Mouse (Mus musculus): Measurements from ENCODE around the gene Abhd14b.

Abhd14b gene

DNA sequence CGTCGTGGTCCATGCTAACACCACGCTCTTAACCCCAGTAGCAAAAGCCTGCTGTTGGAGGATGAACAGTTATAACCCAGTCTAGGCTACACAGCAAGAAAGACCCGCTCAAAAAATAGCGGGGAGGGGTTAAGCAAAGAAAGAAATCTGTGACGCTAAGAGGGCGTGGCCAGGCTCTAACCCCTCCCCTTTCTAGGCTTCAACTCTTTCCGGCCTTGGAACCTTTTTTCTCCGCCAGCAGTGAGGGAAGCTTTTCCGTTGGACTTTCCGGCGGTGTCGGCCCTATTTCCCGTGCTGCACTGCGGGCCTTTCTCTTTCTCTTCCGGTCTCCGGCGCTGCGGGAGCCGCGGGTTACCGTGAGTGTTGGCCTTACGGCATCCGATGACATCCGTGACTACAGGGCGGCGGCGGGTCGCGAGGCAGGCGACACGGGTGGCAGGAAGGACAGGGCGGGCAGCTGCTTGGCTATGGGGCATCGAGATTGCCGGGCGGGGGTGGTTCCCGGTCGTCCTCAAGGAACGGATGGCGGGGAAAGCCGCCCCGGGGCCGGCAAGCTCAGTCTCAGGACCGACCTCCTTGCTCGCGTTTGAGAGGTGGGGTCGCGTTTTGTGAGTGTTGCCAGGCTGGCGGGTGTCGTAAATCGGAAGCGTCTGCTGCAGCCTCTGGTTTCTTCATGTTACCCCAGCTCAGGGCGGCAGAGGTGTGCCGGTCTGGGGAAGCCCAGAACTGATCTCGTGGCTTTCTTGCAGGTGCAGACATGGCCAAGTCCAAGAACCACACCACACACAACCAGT, 17.8 kb upstream of the Abhd14b start, which contains the start of gene Rpl29:
Rpl29 (plus strand) TSS at position 234 of the 794 bp plus-strand sequence.
- DNase-seq (ENCODE audit: low spot score) = peak; percentile 94

DNA sequence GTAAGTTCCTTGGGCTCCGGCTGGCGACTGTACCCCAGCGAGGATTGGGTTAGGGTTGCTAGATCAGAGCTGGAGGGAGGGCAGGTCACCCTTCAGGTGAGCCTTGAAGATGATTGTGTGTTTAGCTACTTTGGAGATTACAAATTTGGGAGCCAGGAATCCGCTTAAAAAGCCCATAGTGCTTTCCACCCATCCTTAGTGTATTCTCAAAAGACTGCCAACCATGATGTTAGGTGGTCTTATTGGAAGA, 17.3 kb upstream of the Abhd14b start:
- DNase-seq (ENCODE audit: low spot score) = no peak

DNA sequence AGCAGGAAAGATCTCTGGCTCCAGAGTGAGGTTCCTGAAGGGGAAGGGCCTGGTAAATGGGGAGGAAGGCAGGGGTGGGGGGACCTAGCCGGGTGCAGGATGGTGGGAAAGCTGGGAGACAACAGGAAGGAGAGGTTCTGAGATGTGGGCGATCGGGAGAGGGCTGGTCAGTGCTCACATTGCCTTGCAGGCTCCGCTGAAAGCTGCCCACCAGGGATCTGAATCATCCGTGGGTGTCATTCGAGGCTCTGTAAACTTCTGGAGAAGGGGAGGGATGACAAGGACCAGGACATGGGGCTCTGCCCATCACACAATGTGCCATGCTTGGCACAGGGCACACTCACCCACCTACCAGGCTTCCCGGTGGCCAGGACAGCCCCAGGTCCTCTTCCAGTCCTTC, 13.9 kb upstream of the Abhd14b start:
- DNase-seq (ENCODE audit: low spot score) = no peak

DNA sequence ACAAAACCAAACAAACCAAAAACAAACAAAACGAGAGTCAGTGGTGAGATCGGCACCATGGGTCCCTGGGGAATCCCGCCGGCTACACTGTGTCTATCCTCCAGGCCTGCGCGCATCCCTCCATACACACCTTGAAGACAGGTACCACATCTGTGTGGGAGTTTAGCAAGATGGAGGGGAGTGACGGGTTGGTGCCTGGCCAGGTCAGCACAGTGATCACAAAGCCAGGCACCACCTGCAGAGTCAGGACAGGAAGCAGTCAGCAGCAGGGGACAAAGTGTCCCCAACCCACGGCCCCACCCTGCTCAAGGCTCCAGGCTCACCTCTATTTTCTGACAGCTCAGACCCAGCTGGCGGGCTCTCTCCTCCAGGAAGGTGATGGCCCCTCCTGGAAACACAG, 10.7 kb upstream of the Abhd14b start:
- no peak for DNase-seq (ENCODE audit: low spot score)

DNA sequence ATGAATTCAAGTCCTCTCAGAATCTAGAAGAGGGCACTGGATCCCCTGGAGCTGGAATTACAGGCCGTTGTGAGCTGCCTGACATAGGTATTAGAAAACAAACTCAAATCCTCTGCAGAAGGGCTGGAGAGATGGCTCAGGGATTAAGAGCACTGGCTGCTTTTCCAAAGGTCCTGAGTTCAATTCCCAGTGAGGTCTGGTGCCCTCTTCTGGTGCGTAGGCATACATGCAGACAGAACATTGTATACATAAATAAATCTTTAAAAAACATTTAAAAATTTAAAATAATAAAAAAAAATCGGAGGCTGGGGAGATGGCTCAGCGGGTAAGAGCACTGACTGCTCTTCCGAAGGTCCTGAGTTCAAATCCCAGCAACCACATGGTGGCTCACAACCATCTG, 4.6 kb upstream of the Abhd14b start:
- DNase-seq (ENCODE audit: low spot score) = no peak

DNA sequence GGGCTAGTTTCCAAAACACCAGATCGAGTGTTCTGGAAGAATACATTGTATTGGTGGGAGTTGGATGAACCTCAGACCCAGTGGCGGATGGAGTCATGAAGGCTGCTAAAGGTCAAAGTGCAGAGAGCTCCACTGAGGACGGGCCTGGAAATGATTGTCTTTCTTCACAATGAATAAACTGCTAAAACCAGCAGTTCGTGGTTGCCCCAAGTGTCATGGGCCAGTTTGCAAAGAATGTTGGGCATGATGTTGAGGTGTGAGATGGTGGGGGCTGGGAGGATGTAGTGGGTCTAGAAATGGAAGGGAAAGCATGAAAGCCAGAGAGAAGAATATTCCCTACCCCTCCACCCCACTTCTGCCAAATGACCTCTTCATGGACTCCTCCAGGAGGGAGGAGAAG, 2.4 kb upstream of the Abhd14b start:
- no peak for DNase-seq (ENCODE audit: low spot score)

DNA sequence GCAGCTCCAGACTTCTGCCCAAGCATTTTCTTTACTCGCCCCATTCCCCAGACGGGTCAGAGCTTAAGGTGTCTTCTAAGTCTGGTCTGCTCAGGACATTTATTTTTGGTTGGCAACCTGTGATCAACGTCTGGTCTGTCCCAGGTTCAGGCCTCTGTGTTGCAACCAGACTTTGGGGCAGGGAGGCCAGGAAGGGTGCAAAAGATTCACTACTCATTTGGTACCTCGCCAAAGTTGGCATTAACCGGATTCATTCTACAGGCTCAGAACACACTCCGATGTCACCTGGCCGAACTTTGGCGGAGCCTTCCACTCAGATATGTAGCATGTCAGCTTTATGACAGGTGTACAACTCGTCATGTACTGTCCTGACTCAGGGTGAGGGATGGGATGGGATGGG, 692 bp downstream of the Abhd14b start:
- no peak for DNase-seq (ENCODE audit: low spot score)

DNA sequence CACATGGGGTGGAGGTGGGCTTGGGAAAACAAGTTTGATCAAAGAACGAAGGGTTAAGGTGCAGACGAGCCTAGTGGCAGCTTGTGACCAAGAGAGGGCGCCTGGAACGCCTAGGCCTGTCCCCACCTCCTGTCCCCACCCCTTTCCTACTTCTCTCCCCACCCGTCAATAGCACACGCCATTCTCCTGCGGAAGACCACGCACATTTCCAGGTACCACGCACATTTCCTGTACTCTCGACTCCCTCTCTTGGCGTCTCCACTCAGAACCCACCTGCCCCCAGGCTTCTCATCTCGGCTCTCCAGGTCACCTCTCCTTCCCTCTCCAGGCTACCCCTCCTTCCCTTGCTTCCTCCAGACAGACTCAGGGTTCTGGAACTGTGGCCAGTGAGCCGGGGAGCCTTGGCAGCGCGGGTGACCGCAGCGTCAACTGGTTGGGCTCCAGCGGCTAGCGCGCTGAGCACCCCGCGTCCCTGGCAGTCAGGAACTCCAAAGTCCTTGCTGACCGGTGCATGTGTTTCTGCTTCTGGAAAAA, 1.3 kb downstream of the Abhd14b start:
- peak; percentile 64 for DNase-seq (ENCODE audit: low spot score)

DNA sequence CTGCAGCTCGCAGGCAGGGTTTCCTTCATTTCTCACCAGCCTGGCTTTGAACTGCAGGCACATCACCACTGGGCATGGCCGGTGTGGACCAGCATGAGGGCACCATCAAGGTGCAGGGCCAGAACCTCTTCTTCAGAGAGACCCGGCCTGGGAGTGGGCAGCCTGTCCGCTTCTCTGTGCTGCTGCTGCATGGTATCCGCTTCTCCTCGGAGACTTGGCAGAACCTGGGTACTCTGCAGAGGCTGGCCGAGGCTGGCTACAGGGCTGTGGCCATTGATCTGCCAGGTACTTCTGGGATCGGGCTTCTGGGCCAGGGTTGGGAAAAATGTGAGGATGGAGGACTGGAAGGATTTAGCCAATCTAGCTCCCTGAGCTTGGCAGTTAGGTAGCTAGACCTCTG, 2.7 kb downstream of the Abhd14b start:
- DNase-seq (ENCODE audit: low spot score) = no peak

DNA sequence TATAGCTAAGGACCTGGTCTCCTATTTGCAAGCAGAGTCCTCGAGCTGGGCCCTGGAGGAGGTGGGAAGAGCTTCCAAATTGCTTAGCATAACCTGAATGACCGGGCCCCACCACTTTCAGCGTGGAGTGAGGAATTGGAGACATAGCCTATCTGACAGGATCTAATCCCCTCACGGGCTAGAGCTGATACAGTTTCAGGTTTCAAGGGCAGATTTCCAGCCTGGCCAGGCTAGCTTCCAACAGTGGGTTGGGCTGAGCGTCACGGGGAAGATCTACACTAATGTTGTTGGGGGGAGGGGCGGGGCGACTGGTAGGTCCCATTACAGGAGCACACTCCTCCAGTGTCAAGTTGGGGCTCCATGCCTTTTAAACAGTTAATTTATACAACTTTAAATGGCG, 3.4 kb downstream of the Abhd14b start:
- no peak for DNase-seq (ENCODE audit: low spot score)

DNA sequence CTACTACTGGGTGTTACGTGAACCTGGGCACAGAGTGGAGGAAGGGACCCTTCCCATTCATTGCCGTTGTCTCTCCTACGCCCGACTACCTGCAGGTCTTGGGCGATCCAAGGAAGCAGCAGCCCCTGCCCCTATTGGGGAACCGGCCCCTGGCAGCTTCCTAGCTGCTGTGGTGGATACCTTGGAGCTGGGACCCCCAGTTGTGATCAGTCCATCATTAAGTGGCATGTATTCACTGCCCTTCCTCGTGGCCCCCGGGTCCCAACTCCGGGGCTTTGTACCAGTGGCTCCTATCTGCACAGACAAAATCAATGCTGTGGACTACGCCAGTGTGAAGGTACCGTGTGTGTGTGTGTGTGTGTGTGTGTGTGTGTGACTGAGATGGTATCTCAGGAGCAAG, 4.0 kb downstream of the Abhd14b start:
- DNase-seq (ENCODE audit: low spot score) = no peak

DNA sequence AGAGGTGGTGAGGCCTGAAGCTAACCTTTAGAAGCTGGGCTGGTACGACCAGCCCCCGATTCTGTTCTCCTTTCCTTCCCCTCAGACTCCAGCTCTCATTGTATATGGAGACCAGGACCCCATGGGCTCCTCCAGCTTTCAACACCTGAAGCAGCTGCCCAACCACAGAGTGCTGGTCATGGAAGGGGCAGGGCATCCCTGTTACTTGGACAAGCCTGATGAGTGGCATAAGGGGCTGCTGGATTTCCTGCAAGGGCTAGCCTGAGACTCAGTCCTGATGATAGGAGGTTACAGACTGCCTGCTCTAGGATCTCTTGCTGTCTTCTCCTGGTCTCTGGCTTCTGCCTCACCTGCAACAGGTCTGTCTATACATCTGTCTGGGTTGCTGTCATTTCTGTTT, 4.6 kb downstream of the Abhd14b start:
- DNase-seq (ENCODE audit: low spot score) = no peak

DNA sequence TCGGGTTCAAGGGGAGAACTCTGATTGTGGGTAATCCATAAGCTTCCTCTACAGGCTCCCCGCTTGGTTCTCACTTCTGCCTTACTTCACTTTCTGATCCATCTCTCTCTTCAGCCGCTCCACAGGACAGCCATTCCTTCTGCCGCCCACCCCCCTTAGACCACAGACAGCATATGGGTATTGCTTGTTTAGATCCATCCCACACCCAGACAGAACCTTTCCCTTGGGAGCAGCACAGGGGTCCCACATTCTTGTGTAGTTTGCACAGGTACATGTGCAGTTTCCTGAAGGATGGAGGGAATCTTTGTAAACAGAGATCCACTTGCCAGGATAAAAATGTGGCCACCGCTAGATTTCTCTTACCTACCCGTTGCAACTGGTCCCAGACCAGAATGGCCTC, 5.1 kb downstream of the Abhd14b start:
- no peak for DNase-seq (ENCODE audit: low spot score)

DNA sequence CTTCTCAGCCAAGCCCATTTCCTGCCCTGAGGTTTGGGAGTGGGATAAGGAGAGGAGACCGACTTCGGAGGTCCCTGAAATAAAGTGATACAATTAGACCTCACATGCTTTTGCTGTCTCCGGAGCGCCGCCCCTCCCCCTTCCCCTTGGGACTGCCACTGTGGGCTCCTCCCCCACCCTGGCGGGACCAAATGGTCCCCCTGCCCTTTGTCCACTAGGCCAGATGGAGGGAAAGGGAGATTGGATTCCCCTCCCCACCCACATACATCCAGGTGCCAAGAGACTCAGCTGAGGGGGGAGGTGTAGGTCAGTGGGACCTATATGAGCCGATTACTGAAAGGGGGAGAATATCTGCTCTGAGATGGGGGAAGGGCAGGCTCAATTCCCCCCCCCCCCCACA, 5.6 kb downstream of the Abhd14b start:
- DNase-seq (ENCODE audit: low spot score) = no peak

DNA sequence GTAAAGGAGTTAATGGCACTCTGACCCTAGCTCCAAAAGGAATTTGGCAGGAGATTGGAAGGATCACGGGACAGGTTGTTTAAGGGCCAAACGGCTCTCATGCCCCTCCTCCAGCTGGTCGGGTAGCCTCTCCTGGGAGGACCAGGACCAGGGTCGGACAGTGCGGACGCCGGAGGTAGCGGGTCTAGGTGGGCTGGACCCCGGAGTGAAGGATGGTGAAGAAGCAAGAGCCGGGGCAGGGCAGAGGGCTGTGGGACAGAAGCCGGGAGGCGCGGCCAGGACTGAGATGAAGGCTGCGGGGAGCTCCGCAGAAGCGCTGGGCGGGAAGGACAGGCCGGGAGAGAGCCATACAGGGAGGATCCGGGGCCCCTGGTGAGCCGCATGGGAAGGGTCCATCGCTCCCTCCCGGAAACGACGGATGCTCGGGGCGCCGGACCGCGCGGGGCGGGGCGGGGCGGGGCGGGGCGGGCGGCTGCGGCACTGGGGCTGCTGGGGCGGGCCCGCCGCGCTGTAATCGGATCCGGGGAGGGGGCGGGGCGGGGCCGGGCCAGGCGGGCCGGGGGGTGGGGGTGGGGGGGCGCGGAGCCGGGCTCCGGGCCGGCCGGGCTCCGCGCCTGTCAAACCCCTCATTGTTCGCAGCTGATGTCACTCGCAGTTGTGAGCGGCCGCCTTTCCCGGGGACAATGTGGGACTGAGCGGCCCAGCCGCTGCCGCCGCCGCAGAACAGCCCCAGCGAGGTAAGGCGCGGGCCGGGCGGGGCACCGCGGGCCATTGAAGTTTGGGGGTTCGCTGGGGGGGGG, 6.2 kb downstream of the Abhd14b start, which contains the start of gene Pcbp4:
Pcbp4 (plus strand) TSS at position 21 of the 800 bp plus-strand sequence.
- no peak for DNase-seq (ENCODE audit: low spot score)

DNA sequence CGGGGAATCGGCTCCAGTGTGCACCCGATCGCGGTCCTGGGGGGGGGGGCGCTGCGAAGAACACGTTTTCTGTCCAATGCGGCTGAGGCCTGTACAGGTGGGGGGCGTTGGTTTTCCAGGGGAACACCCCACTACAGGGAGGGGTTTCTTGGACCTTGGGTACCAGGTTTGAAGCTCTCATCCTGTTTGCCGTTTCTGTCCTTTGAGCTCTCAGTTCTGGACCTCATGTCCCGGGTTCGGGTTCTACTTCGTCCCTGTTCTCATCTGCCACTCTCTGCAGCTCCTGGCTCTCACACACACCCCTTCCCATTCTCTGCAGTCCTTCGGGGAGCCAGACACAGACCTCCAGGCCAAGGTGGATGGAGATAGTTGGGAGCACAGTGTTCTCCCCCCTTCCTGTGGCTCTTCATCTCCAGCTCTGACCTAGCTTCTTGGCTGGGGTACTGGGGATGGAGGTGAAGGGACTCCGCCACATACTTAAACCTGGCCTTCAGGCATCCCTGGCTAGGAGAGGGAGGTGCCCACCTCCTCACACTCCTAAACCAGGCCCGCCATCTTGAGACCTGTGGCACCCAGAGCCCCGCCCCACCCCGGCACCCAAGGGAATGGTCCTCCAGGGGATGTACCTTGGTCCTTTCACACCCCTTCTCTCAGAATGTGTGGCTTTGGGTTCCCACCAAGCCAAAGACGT, 7.0 kb downstream of the Abhd14b start:
- no peak for DNase-seq (ENCODE audit: low spot score)

DNA sequence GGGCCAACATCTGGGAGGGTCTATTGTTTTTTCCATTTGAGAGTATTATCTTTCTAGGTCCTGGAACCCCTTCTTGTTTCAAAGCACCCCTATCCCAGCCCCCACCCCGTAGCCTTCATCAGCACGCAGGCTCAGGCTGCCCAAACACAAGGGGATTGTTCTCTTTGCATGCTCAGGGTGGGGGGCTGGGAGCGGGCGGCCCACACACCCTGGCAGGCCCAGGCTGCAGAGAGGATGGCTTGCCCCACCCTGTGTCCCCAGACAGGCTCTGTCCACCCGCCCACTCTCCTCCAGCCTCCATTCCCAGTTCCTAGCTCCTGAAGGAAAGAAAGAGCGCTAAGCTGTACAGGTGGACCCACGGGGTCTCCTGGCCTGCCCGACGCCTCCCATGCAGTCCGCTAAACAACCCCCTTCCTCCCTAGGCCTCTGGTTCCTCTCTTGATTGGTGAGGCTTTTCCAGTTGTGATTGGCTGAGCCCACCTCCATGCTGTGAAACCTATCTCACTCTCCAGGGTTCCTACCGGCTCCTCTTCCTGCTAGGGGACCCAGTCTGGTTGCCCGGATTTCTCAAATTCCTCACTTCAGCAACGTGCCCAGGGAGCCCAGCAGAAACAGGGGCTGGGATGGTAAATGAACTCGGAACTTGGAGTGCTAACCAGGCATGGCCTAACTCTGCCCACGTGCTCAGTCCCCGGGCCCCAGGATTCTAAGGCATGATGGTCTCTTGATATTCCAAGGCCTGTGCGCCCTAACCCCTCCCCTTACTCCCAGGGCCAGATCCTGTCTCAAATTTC, 7.8 kb downstream of the Abhd14b start:
- DNase-seq (ENCODE audit: low spot score) = no peak

DNA sequence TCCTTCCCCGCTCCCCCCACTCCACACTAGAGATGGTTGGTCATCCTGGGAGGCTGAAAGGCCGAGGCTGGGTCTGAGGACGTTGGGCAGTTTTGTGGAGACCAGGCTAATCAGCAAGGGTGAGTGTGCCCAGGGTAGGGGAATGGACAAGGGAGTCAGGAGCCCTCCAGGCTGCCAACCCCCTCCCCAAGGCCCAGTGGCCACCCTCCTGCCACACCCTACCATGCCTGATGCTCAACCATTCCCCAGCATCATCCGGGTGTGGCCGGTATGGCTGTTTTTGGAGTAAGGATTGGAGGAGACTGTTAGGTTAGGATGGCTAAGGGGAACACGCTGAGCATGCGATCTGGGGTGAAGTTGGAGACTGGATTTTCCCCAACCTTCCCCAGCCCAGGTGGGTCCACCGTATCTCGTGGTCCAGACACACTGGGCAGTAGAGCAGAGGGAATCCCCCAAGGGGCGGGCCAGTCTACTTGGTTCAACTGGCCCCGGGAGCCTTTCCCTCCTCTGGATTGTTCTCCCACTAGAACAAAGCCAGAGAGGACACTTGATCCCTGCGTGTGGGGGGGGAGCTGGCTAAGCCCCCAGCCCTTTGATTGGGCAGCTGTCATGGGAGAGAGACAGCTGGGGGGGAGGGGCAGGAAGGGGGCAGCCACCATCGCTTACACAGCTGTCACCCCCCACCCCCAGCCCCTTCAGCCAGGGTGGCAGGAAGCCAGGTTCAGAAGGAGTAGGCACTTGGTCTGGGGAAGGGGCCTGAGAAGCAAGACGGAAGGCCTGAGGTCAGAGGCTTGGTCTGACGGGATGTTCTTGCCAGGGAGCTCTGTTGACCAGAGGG, 9.3 kb downstream of the Abhd14b start:
- no peak for DNase-seq (ENCODE audit: low spot score)

DNA sequence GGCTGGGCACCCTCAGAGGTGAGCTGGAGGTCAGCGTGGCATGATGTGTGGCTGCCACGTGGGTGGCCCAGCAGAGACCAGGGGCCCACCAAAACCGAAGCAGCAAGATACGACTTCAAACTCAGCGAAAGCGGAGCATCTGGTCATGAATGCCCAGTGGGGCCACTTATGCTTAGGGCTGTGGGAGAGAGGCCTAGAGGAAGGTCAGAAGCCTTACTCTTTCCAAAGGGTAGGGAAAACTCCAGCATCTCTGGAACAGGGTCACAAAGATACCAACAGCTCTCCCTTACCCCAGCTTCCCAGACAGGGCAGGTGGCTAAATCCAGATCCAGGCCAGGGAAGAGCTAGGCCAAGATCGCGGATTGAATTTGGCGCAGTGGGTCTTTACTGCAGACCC, 9.9 kb downstream of the Abhd14b start:
- no peak for DNase-seq (ENCODE audit: low spot score)

DNA sequence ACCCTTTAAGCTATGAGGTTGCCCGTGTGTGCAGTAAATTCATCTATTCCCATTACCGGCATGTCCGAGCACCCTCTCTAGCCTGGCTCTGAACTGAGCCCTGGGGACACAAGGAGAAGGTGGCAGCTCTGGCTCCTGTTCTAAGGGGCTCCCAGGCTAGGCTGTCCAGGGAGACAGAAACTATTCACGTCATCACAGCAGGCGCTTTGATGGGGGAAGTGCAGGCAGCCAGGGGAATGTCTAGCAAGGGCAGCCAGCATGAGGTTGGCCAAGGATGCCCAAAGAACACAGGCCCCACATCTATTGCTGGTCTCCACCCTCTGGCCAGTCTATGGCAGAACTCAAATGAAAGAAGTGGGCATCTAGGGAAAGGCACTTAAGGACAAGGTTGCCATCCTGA, 10.7 kb downstream of the Abhd14b start:
- no peak for DNase-seq (ENCODE audit: low spot score)

DNA sequence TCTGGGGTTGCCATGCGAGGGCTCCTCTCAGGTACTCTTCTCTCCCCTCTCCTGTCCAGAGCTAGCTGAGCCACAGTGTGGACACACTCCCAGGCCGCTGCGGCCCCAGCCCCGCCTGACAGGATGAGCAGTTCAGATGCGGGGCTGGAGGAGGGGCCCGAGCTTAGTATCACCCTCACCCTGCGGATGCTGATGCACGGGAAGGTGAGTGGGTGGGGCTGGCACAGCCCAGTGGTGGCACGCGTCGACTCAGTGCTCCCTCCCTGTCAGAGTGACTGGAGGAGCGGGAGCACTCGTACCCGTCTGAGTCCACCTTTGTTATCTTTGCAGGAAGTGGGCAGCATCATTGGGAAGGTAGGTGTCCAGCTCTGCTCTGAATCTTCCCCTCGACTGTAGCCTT, 12.7 kb downstream of the Abhd14b start:
- no peak for DNase-seq (ENCODE audit: low spot score)

All from T-cell, adult 2 months (primary cell).